Mouse (Mus musculus) heart, adult 10 weeks (tissue): ENCODE results near the gene Plekhg1. TPM values are rescaled to one million over a fixed set of nuclear protein-coding genes. Genes with fewer than 3 reads are reported as not detected.

Experiments
- polyA plus RNA-seq: library from polyadenylated mRNA; stranded (reverse); fragments of 350-450 nt; fragmentation: Illumina TruSeq; extraction: RNeasy Lipid Tissue Mini Kit (QIAGEN cat#74804); gene quantifications from one replicate; pipeline ENCODE4 v1.2.3, GENCODE M21; 2014; ENCODE audit warnings: low read depth, low replicate concordance

Gene Plekhg1
- polyA plus RNA-seq: 6.6 TPM

GRCm38 (mm10) chr10:3740148-3740503 lies at the start of gene Plekhg1:
TSS of gene Plekhg1 (plus strand) at chr10:3740364.

GRCm38 (mm10) chr10:3972981-3973588 lies 232.9 kb downstream of the Plekhg1 start, which contains the start of gene Mthfd1l:
TSS of gene Mthfd1l (plus strand) at chr10:3973118.

Other genes with a start within 250 kb of the Plekhg1 start
- gene Iyd, start 200.1 kb upstream of the Plekhg1 start, polyA plus RNA-seq: not detected
- gene Mthfd1l, start 232.8 kb downstream of the Plekhg1 start, polyA plus RNA-seq: 0.37 TPM